Mouse (Mus musculus) forebrain, embryonic 11.5 days (tissue): ENCODE data around the gene Rtf1. TPM values are rescaled to one million over a fixed set of nuclear protein-coding genes. Genes with fewer than 3 reads are reported as not detected.
A peak's percentile ranks its signal among the peaks of the same experiment; 100 is the strongest.

Source experiments
- ATAC-seq: fragments of 200-750 bp; cut with Nextera tagmentation; replicated peaks from 2 replicates; pipeline ENCODE4 v1.8.0; 2017; ENCODE audit warnings: moderate TSS enrichment; ENCODE audit not compliant: low FRiP score
- DNase-seq: peaks from one replicate; pipeline ENCODE4 v3.0.0-alpha.2; 2017; ENCODE audit warnings: low spot score
- H3K27ac ChIP-seq: fragments of 300-500 bp; sonication (generic); 2 replicates; pipeline ENCODE4 v1.5.1; 2014; ENCODE audit warnings: low read depth, low read length
- H3K27me3 ChIP-seq: fragments of 300-500 bp; sonication (generic); 2 replicates; pipeline ENCODE4 v1.6.1; 2014; ENCODE audit warnings: mild to moderate bottlenecking, low read length, mixed read lengths; ENCODE audit not compliant: control insufficient read depth, insufficient read depth
- H3K36me3 ChIP-seq: fragments of 300-500 bp; sonication (generic); 2 replicates; pipeline ENCODE4 v1.6.1; 2014; ENCODE audit warnings: mild to moderate bottlenecking, low read length, moderate library complexity, mixed read lengths; ENCODE audit not compliant: control insufficient read depth, insufficient read depth
- H3K4me1 ChIP-seq: fragments of 300-500 bp; sonication (generic); replicated peaks from 2 replicates; pipeline ENCODE4 v1.6.1; 2014; ENCODE audit warnings: low read length, mixed read lengths; ENCODE audit not compliant: control insufficient read depth, insufficient read depth
- H3K4me2 ChIP-seq: fragments of 300-500 bp; sonication (generic); 2 replicates; pipeline ENCODE4 v1.6.1; 2014; ENCODE audit warnings: low read depth, mild to moderate bottlenecking, low read length, moderate library complexity, mixed read lengths; ENCODE audit not compliant: severe bottlenecking
- H3K4me3 ChIP-seq: fragments of 300-500 bp; sonication (generic); 2 replicates; pipeline ENCODE4 v1.5.1; 2014; ENCODE audit warnings: low read depth, low read length
- H3K9ac ChIP-seq: fragments of 300-500 bp; sonication (generic); 2 replicates; pipeline ENCODE4 v1.6.1; 2014; ENCODE audit warnings: low read length
- H3K9me3 ChIP-seq: fragments of 300-500 bp; sonication (generic); 2 replicates; pipeline ENCODE4 v1.6.1; 2016; ENCODE audit warnings: low read length, mixed read lengths; ENCODE audit not compliant: control insufficient read depth
- WGBS: fragments of 180-500 bp; shearing (Covaris S2); extraction: QIAGEN DNeasy Blood & Tissue Kit; methylation state at CpG from one replicate; pipeline ENCODE4 v1.1.7; 2014; 5-methylcytosine and 5-hydroxymethylcytosine counted together
- polyA plus RNA-seq: library from polyadenylated mRNA; unstranded; fragments of >200 nt; fragmentation: Nextera tagmentation; extraction: Ambion mirVana; gene quantifications from 2 replicates; pipeline ENCODE4 v1.2.1, GENCODE M21; 2014

Rtf1 gene
- polyA plus RNA-seq, 1 experiment from 2014 or later: 32.1 TPM

DNA sequence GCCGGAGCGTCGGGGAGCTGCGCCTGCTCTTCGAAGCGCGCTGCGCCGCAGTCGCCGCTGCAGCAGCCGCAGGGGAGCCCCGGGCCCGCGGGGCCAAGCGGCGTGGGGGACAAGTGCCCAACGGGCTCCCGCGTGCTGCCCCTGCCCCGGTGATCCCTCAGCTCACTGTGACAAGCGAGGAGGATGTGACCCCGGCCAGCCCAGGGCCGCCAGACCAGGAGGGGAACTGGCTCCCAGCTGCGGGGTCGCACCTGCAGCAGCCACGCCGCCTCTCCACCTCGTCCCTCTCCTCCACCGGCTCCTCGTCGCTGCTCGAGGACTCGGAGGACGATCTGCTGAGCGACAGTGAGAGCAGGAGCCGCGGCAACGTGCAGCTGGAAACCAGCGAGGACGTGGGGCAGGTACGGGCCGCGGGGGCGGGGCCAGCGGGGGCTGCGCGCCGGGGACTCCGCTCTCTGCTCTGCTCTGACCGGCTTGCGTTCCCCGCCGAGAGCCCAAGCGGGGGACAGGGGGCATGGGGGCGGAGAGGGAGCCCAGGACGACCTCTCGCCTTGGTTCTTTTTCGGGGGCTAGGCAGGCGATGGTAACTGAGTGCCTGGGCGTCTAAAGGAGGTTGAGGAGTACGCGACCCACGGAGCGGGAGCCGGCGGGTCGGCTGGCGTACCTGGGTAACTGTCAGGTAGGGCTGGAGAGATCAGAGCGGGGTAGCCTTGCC lies 67.8 kb downstream of the Rtf1 start:
- WGBS: under 1% methylated on average over 69 of the region's 70 CpGs
- ATAC-seq (peak; percentile 60), DNase-seq (peak; percentile 77)
- Histone ChIP-seq H3K27me3 (peaks cover 27% of the 10 kb centered on the region), H3K4me2 (peak overlapping the region; percentile 98), H3K4me3 (peak overlapping the region; percentile 59), H3K36me3 (no peaks in the 10 kb centered on the region), H3K9ac (peak overlapping the region; percentile 60), H3K27ac (no peak overlapping the region), H3K9me3 (no peaks in the 10 kb centered on the region), H3K4me1 (peaks cover 22% of the 10 kb centered on the region)

- Histone ChIP-seq H3K27me3 (peaks cover 27% of the 10 kb centered on the region), H3K9ac (no peak overlapping the region; the same call in 1 of the 2 replicates), H3K9me3 (no peaks in the 10 kb centered on the region), H3K4me2 (peak overlapping the region; percentile 98), H3K36me3 (no peaks in the 10 kb centered on the region), H3K27ac (no peak overlapping the region), H3K4me1 (peaks cover 22% of the 10 kb centered on the region), H3K4me3 (peak overlapping the region; percentile 59)
- WGBS: 9% methylated on average over 30 of the region's 31 CpGs
- DNase-seq: no peak
- ATAC-seq: no peak
These were observed 68.4 kb downstream of the Rtf1 start for GRCm38 (mm10) chr2:119743176-119743807.

DNA sequence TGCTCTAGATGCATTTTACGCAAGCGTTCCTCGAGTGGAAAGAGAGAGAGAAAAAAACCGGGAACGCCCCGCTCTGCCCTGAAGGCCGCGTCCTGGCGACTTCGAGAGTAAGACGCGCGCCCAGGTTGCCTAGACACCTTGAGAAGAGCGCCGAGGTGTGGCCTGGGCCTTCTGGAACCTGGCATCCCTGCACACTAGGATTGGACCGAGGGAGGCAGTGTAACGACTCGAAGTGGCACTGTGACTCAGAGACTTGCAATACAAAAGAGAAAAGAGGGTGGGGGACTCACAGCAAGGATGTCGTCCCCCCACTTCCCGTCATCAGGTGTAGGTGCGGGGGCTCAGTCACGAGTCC lies 68.9 kb downstream of the Rtf1 start:
- no peaks in the 10 kb centered on the region for H3K36me3 ChIP-seq
- no peak for DNase-seq
- peaks cover 22% of the 10 kb centered on the region for H3K4me1 ChIP-seq

GRCm38 (mm10) chr2:119744163-119745111 lies 69.6 kb downstream of the Rtf1 start:
- H3K9ac ChIP-seq: no peak overlapping the region; the same call in 1 of the 2 replicates
- peak; percentile 68 for DNase-seq
- 3% methylated on average over 46 of the region's 46 CpGs for WGBS
- H3K4me2 ChIP-seq: peak overlapping the region; percentile 42
- no peak for ATAC-seq
- peaks cover 27% of the 10 kb centered on the region for H3K27me3 ChIP-seq
- H3K27ac ChIP-seq: no peak overlapping the region
- peak overlapping the region; percentile 9 for H3K4me3 ChIP-seq
- no peaks in the 10 kb centered on the region for H3K9me3 ChIP-seq
- H3K4me1 ChIP-seq: peaks cover 22% of the 10 kb centered on the region
- no peaks in the 10 kb centered on the region for H3K36me3 ChIP-seq

More for the DNA sequence above, 68.9 kb downstream of the Rtf1 start:
- 5% methylated on average over 22 of the region's 22 CpGs for WGBS
- peak overlapping the region; percentile 42; the same call in 1 of the 2 replicates for H3K4me2 ChIP-seq
- H3K4me3 ChIP-seq: 0 out of 2 replicates have a peak overlapping the region, but pooled peaks have one; percentile 9
- H3K9me3 ChIP-seq: no peaks in the 10 kb centered on the region
- no peak for ATAC-seq
- H3K27ac ChIP-seq: no peak overlapping the region
- no peak overlapping the region for H3K9ac ChIP-seq
- peaks cover 27% of the 10 kb centered on the region for H3K27me3 ChIP-seq

DNA sequence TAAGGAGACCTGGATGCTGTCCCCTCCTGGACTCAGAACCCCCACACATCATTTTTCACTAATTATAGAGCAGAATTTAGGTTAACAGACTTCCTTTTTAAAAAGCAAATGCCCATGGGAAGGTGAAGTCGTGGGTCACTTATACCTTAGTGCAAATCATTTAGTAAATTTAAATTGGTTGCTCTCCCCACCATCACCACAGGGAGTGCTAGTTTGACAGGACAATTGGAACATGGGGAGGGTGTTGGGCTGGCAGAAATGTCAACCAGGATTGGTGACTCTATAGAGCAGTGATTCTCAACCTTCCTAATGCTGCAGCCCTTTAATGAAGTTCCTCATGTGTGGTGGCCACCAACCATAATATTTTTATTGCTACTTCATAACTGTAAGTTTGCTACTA lies 70.4 kb downstream of the Rtf1 start:
- H3K36me3 ChIP-seq: no peaks in the 10 kb centered on the region
- no peak overlapping the region for H3K4me2 ChIP-seq
- H3K4me3 ChIP-seq: no peak overlapping the region
- WGBS: 13% methylated on average over 1 of the region's 1 CpGs
- no peak overlapping the region for H3K27ac ChIP-seq
- H3K9ac ChIP-seq: no peak overlapping the region
- no peaks in the 10 kb centered on the region for H3K9me3 ChIP-seq
- ATAC-seq (no peak), DNase-seq (no peak)
- peaks cover 27% of the 10 kb centered on the region for H3K27me3 ChIP-seq
- peaks cover 22% of the 10 kb centered on the region for H3K4me1 ChIP-seq

- ATAC-seq: no peak
- 80% methylated on average over 7 of the region's 7 CpGs for WGBS
- no peak for DNase-seq
- no peak overlapping the region for H3K9ac ChIP-seq
- no peaks in the 10 kb centered on the region for H3K36me3 ChIP-seq
- H3K4me1 ChIP-seq: peaks cover 16% of the 10 kb centered on the region
- no peak overlapping the region for H3K27ac ChIP-seq
- no peak overlapping the region for H3K4me3 ChIP-seq
- H3K9me3 ChIP-seq: no peaks in the 10 kb centered on the region
- no peak overlapping the region for H3K4me2 ChIP-seq
- H3K27me3 ChIP-seq: peaks cover 25% of the 10 kb centered on the region
These were observed 72.7 kb downstream of the Rtf1 start for GRCm38 (mm10) chr2:119747554-119747953.

DNA sequence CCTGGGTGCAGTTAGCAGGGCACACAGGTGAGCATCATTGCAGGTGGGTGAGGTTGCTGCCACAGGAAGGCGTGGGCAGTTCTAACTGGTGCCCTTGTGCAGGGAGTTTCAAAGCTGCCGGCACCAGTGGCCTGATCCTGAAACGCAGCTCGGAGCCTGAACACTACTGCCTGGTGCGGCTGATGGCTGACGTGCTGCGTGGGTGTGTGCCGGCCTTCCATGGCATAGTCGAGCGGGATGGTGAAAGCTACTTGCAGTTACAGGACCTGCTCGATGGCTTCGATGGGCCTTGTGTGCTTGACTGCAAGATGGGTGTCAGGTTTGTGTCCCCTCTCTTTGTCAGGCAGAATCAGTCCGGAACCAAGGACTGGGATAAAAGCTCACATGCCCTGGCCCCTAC lies 74.4 kb downstream of the Rtf1 start:
- H3K27ac ChIP-seq: no peak overlapping the region
- WGBS: 77% methylated on average over 13 of the region's 13 CpGs
- no peak overlapping the region for H3K9ac ChIP-seq
- no peak overlapping the region for H3K4me2 ChIP-seq
- H3K27me3 ChIP-seq: peaks cover 7% of the 10 kb centered on the region
- no peaks in the 10 kb centered on the region for H3K9me3 ChIP-seq
- ATAC-seq: no peak
- DNase-seq: no peak
- H3K4me1 ChIP-seq: peaks cover 4% of the 10 kb centered on the region; the same call in 1 of the 2 replicates
- no peak overlapping the region for H3K4me3 ChIP-seq
- H3K36me3 ChIP-seq: no peaks in the 10 kb centered on the region

- ATAC-seq (0 out of 2 replicates have a peak, but pooled peaks have one; percentile 21), DNase-seq (no peak)
- no peak overlapping the region for H3K27ac ChIP-seq
These were observed 82.8 kb downstream of the Rtf1 start for GRCm38 (mm10) chr2:119757601-119758100.

More at GRCm38 (mm10) chr2:119757601-119758100, 82.8 kb downstream of the Rtf1 start:
- peaks cover 8% of the 10 kb centered on the region for H3K4me1 ChIP-seq
- H3K4me3 ChIP-seq: peak overlapping the region; percentile 61
- no peaks in the 10 kb centered on the region; the same call in 1 of the 2 replicates for H3K9me3 ChIP-seq
- WGBS: 4% methylated on average over 31 of the region's 31 CpGs
- peak overlapping the region; percentile 63 for H3K9ac ChIP-seq
- peak overlapping the region; percentile 100 for H3K4me2 ChIP-seq
- H3K27me3 ChIP-seq: peaks cover 35% of the 10 kb centered on the region
- H3K36me3 ChIP-seq: no peaks in the 10 kb centered on the region
